Mouse (Mus musculus) limb, embryonic 14.5 days (tissue): ENCODE data around the gene Pilrb1. TPM values are rescaled to one million over a fixed set of nuclear protein-coding genes. Genes with fewer than 3 reads are reported as not detected.

Experiments
- ATAC-seq: fragments of 200-750 bp; cut with Nextera tagmentation; 2 replicates; pipeline ENCODE4 v1.8.0; 2017; ENCODE audit warnings: low read depth, moderate number of reproducible peaks, moderate TSS enrichment; ENCODE audit not compliant: low FRiP score
- DNase-seq: peaks from one replicate; pipeline ENCODE4 v3.0.0-alpha.2; 2015; ENCODE audit warnings: low spot score
- H3K27ac ChIP-seq: fragments of 300-500 bp; sonication (generic); replicated peaks from 2 replicates; pipeline ENCODE4 v1.5.1; 2014; ENCODE audit warnings: low read depth, mild to moderate bottlenecking, low read length, moderate library complexity, mixed read lengths
- H3K27me3 ChIP-seq: fragments of 300-500 bp; sonication (generic); 2 replicates; pipeline ENCODE4 v1.6.1; 2014; ENCODE audit warnings: low read length, mixed read lengths; ENCODE audit not compliant: control insufficient read depth, insufficient read depth
- H3K36me3 ChIP-seq: fragments of 300-500 bp; sonication (generic); 2 replicates; pipeline ENCODE4 v1.6.1; 2014; ENCODE audit warnings: mild to moderate bottlenecking, low read length, moderate library complexity, mixed read lengths; ENCODE audit not compliant: control insufficient read depth, insufficient read depth
- H3K4me1 ChIP-seq: fragments of 300-500 bp; sonication (generic); 2 replicates; pipeline ENCODE4 v1.6.1; 2014; ENCODE audit warnings: antibody characterized with exemption, low read length, mixed read lengths; ENCODE audit not compliant: control insufficient read depth, insufficient read depth
- H3K4me2 ChIP-seq: fragments of 300-500 bp; sonication (generic); replicated peaks from 2 replicates; pipeline ENCODE4 v1.6.1; 2014; ENCODE audit warnings: low read depth, mild to moderate bottlenecking, low read length, moderate library complexity; ENCODE audit not compliant: severe bottlenecking
- H3K4me3 ChIP-seq: fragments of 300-500 bp; sonication (generic); replicated peaks from 2 replicates; pipeline ENCODE4 v1.5.1; 2014; ENCODE audit warnings: low read length
- H3K9ac ChIP-seq: fragments of 300-500 bp; sonication (generic); 2 replicates; pipeline ENCODE4 v1.6.1; 2014; ENCODE audit warnings: mild to moderate bottlenecking, low read depth, low read length, moderate library complexity; ENCODE audit not compliant: severe bottlenecking
- H3K9me3 ChIP-seq: fragments of 300-500 bp; sonication (generic); 2 replicates; pipeline ENCODE4 v1.6.1; 2016; ENCODE audit warnings: low read length; ENCODE audit not compliant: control insufficient read depth
- POLR2A ChIP-seq: fragments of 200-500 bp; IDR thresholded peaks from 2 replicates; pipeline ENCODE4 v1.8.0; 2012; ENCODE audit warnings: inconsistent platforms, mild to moderate bottlenecking, moderate library complexity, borderline replicate concordance; ENCODE audit not compliant: insufficient read depth, insufficient read length; ENCODE audit errors: extremely low read depth
- WGBS: fragments of 180-500 bp; shearing (Covaris S2); extraction: QIAGEN DNeasy Blood & Tissue Kit; methylation state at CpG from one replicate; pipeline ENCODE4 v1.1.7; 2014; 5-methylcytosine and 5-hydroxymethylcytosine counted together
- polyA plus RNA-seq, 2 experiments: library from polyadenylated mRNA; depleted of rRNA in 1 of 2; stranded (reverse) in 1 of 2; unstranded in 1 of 2; fragments of >200 nt; fragmentation: Nextera tagmentation in 1 of 2; extraction: Ambion mirVana in 1 of 2; gene quantifications; 2 replicates each; pipeline versions ENCODE4 v1.2.1 to v1.2.3; 2012 to 2014

Pilrb1 gene
- polyA plus RNA-seq, 2 experiments = 0.08 to 0.83 TPM

DNA sequence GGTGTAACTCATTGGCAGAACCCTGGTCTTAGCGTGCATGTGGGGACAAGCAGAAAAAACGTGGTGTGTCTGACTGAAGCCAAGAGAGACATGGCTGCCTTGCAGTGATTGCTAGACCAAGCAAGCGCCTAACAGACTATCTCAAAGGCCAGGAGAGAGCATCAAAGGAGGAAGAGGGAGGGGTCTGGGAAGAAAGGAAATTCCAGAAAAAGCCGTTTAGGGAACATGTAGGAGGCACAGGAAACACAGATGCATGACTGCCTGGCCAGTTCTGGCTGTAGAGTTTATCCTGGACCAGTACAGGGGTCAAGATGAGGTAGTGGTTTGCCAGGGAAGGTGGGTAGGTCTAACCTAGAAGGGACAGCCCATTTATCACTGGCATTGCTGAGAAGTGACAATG lies 24.4 kb downstream of the Pilrb1 start:
- no peak for TF ChIP-seq POLR2A
- H3K36me3 ChIP-seq = no peaks in the 10 kb centered on the region
- WGBS = 54% methylated on average over 4 of the region's 4 CpGs
- H3K9me3 ChIP-seq = no peaks in the 10 kb centered on the region
- no peak for DNase-seq
- no peak for ATAC-seq
- H3K4me2 ChIP-seq = no peak overlapping the region
- H3K27me3 ChIP-seq = no peaks in the 10 kb centered on the region
- H3K9ac ChIP-seq = no peak overlapping the region
- no peaks in the 10 kb centered on the region for H3K4me1 ChIP-seq
- no peak overlapping the region for H3K4me3 ChIP-seq
- no peak overlapping the region for H3K27ac ChIP-seq

DNA sequence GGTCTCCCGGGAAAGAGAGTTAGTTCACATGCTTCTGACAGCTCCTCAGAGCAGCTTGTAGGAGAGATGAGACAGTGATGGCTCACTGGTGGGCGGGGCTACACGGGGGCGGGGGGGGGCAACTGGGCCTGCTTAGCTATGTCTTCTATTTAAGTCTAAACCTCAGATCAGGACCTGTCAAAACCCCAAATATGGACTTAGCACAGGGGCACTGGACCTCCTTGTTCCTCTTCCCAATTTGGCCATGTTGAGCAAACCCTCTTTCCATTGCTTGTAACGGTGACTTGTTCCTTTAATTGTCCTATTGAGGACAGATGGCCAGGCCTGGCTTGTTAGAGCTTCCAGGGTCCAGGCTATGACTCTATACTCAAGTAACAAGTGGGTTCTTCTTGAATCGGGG lies 26.4 kb downstream of the Pilrb1 start:
- WGBS = 74% methylated on average over 6 of the region's 6 CpGs
- Histone ChIP-seq H3K9me3 (no peaks in the 10 kb centered on the region), H3K4me2 (no peak overlapping the region), H3K4me3 (no peak overlapping the region), H3K4me1 (no peaks in the 10 kb centered on the region), H3K27me3 (no peaks in the 10 kb centered on the region), H3K9ac (no peak overlapping the region), H3K36me3 (no peaks in the 10 kb centered on the region), H3K27ac (no peak overlapping the region)
- ATAC-seq (no peak), DNase-seq (no peak)
- TF ChIP-seq POLR2A = no peak

DNA sequence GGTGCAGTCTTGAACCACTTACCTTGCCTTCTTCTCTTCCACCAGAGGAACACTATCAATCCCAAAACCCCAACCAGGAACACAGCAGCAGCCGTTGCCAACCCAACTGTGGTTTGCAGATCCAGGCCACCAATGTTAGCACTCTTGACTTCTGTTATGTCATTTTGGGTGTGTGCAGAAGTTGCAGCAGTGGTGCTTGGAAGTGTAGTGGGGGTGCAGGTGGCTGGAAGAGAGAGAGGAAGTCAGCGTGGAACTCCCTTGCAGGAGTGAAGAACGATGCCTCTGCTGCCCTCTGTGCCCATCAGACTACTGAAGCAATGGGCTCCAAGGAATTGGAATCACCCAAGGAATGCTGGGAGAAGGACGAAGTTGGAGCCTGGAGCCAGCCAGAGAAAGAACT lies 26.8 kb downstream of the Pilrb1 start:
- WGBS = 85% methylated on average over 4 of the region's 4 CpGs
- no peak for TF ChIP-seq POLR2A
- DNase-seq (no peak), ATAC-seq (no peak)
- Histone ChIP-seq H3K4me2 (no peak overlapping the region), H3K27me3 (no peaks in the 10 kb centered on the region), H3K9me3 (no peaks in the 10 kb centered on the region), H3K27ac (no peak overlapping the region), H3K4me3 (no peak overlapping the region), H3K9ac (no peak overlapping the region), H3K4me1 (no peaks in the 10 kb centered on the region), H3K36me3 (no peaks in the 10 kb centered on the region)

DNA sequence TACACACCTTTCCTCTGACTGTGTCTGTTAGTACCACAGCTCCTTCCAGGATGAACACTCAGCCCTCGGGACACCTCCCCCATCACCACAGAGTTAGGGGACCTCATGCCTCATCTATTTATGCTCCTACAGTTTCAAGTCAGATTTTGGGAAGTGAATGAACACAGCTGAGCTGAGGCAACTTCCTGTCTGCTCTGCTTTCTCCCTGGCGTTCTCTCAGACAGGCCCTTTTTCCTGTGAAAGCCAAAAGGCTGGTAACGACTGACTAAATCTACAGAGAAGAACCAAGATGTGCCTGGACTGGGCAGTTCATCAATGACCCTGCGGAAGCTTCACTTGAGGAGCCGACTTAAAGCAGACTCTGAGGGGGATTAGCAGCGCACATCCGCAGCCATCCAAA lies 27.7 kb downstream of the Pilrb1 start:
- H3K4me1 ChIP-seq = no peaks in the 10 kb centered on the region
- WGBS = 79% methylated on average over 7 of the region's 7 CpGs
- TF ChIP-seq POLR2A = no peak
- ATAC-seq = no peak
- no peak overlapping the region for H3K4me2 ChIP-seq
- H3K9ac ChIP-seq = no peak overlapping the region
- H3K9me3 ChIP-seq = no peaks in the 10 kb centered on the region
- no peaks in the 10 kb centered on the region for H3K27me3 ChIP-seq
- DNase-seq = no peak
- H3K4me3 ChIP-seq = no peak overlapping the region
- H3K36me3 ChIP-seq = no peaks in the 10 kb centered on the region
- no peak overlapping the region for H3K27ac ChIP-seq

DNA sequence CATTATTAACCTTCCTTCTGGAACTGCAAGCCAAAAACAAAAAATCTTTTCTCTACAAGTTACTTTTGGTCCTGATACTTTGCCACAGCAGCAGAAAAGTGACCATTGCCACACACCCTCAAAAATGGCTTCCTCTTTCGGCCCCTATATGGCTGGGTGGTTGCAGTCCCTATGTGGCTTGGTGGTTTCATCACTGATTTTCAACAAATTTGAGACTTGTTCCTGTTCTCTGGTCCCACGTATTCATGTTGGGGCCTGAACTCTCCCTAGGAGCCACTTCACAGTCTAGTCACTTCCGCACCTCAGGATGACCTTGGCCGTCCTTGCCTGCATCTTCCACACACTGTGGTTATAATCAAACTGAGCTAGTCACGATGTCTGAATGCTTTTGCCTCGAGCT lies 29.2 kb downstream of the Pilrb1 start:
- Histone ChIP-seq H3K9ac (no peak overlapping the region), H3K4me3 (no peak overlapping the region), H3K27me3 (no peaks in the 10 kb centered on the region), H3K27ac (no peak overlapping the region), H3K36me3 (no peaks in the 10 kb centered on the region), H3K9me3 (no peaks in the 10 kb centered on the region), H3K4me1 (no peaks in the 10 kb centered on the region), H3K4me2 (no peak overlapping the region)
- no peak for TF ChIP-seq POLR2A
- DNase-seq (no peak), ATAC-seq (no peak)
- WGBS = 87% methylated on average over 6 of the region's 6 CpGs

DNA sequence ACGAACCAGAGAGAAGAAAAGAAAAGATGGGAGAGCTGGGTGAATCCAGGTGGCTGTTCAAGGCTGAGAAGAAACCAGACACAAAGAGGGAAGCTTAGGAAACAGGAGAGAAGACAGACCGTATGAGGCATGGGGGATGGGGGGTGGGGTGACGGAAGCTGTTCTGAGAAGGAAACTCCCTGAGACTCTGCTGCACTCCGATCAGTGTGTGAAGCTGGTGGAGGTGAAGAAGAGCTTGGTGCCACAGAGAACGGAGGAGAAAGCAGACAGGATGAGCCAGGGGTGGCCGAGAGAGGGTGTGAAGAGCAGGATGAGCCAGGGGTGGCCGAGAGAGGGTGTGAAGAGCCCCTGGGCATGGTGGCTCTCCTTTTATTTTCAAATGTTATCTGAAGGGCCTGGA lies 31.5 kb downstream of the Pilrb1 start:
- Histone ChIP-seq H3K4me1 (no peaks in the 10 kb centered on the region), H3K9me3 (no peaks in the 10 kb centered on the region), H3K4me2 (no peak overlapping the region), H3K36me3 (no peaks in the 10 kb centered on the region), H3K4me3 (no peak overlapping the region), H3K27ac (no peak overlapping the region), H3K9ac (no peak overlapping the region), H3K27me3 (no peaks in the 10 kb centered on the region)
- 61% methylated on average over 6 of the region's 7 CpGs for WGBS
- ATAC-seq = no peak
- no peak for TF ChIP-seq POLR2A
- DNase-seq = no peak
